Mouse (Mus musculus) left cerebral cortex, postnatal 10 days (tissue): ENCODE results near the gene Tmcc2. TPM values are rescaled to one million over a fixed set of nuclear protein-coding genes. Genes with fewer than 3 reads are reported as not detected.

ENCODE experiments used
- DNase-seq, 2 experiments: peaks; one replicate each; pipeline ENCODE4 v3.0.0; 2021 to 2022; ENCODE audit warnings: low spot score in 2 of 2, mixed read lengths in 1 of 2; ENCODE audit errors: extremely low spot score in 1 of 2
- intact Hi-C: fragments of 180-260 bp; cut with DNase I; formaldehyde crosslinking; loops from one replicate; pipeline ENCODE4 v1.15.1; 2025
- total RNA-seq, 2 experiments: library from RNA; stranded (reverse); gene quantifications; 2 replicates each; pipeline ENCODE4 v1.2.3; 2021

Gene Tmcc2
- total RNA-seq, 2 experiments from 2014 or later, result 141 to 143 TPM

- intact Hi-C loops, result no loop called here
- DNase-seq, result no peak
Observed at GRCm38 (mm10) chr1:132396705-132397104, 5.6 kb upstream of the Tmcc2 start.

- DNase-seq, result no peak
Observed at GRCm38 (mm10) chr1:132392872-132393271, 1.8 kb upstream of the Tmcc2 start.

GRCm38 (mm10) chr1:132391580-132392022 lies 520 bp upstream of the Tmcc2 start:
- intact Hi-C loops, result loop anchor here (5.0 kb wide), 1 partner anchor 41 kb away; no protein-coding TSS in a partner anchor

More at GRCm38 (mm10) chr1:132392872-132393271, 1.8 kb upstream of the Tmcc2 start:
- intact Hi-C loops, result loop anchor here (5.0 kb wide), 1 partner anchor 39 kb away; no protein-coding TSS in a partner anchor

DNA sequence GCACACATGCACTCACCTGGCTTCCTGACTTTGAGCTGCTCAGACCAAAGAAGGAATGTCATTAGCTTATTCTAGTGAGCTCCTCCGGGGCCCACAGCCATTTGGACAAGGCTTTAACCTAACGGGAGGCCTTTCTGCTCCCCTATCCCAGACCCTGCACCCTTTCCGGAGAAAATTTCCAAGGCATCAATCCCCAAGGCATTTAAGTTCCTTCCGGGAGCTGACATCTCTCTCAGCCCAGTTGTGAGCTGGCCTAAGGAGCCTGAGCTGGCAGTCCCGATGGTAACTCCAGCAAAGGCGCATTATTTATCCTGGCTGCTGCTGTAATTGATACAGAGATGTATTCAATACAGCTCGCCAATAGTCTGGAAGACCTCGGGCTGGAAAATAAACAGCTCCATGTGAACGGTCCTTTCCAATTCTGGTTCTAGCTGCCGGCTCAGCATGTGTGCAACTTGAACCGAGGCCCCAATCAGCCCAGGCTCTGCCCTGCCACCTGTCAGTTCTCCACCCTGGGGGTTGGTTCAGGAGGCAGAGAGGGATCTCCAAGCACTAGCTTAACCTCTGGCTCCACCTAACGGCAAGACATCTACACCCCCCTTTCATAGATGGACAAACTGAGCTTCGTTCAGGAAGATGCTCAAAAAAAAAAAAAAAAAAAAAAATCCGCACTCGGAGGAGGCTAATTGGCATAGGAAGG lies 1.0 kb downstream of the Tmcc2 start:
- DNase-seq, result peak; percentile 57 to 60
- intact Hi-C loops, result loop anchor here (5.0 kb wide), 1 partner anchor 42 kb away; no protein-coding TSS in a partner anchor

More at GRCm38 (mm10) chr1:132391580-132392022, 520 bp upstream of the Tmcc2 start:
- DNase-seq, result peak; percentile 61 to 84

DNA sequence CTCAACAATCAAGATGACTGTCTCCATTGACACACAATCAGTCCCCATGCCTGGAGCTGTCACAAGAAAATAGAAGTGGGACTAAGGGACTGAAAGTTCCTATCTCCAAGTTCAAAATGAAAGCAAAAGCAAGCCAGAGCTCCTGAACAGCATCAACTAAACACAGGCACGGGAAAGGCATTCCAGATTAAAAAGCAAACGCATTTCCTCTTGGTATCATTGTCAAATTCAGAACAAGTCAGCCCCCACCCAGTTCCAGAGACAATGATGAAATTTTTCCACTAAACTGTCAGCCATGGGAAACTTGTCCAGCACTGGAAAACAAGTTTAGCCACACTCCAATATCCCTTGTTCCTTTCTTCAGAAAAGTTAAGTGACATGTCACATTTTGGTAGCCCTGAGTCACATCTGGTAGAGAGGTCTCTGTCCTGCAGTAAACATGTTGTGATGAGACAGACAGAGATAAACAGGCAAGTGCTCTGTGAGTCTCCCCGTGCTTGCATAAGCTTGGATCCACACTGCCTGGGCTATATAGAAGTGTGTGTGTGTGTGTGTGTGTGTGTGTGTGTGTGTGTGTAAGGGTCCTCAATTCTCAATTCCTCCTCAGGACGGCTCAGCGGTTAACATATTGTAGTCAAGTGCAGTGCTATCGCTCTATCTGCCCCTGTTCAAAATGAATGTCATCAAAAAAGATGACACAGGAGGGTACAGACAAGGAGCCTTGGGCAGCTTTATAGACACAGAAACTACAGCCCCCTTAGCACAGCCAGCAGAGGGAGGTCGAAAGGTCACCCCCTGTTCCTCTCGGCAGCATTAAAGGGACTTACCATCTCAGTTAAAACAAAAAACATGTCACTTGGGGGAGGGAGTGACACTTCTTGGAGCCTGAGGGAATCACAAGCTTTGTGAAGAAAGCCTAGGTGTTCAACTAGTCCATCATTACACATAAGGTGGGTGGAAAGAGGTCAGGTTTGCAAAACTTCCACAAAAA lies 2.0 kb downstream of the Tmcc2 start:
- intact Hi-C loops, result no loop called here
- no peak for DNase-seq

- no peak for DNase-seq
- intact Hi-C loops, result no loop called here
Observed at GRCm38 (mm10) chr1:132387943-132388342, 3.1 kb downstream of the Tmcc2 start.

GRCm38 (mm10) chr1:132386266-132386665 lies 4.8 kb downstream of the Tmcc2 start:
- intact Hi-C loops, result no loop called here
- no peak for DNase-seq

DNA sequence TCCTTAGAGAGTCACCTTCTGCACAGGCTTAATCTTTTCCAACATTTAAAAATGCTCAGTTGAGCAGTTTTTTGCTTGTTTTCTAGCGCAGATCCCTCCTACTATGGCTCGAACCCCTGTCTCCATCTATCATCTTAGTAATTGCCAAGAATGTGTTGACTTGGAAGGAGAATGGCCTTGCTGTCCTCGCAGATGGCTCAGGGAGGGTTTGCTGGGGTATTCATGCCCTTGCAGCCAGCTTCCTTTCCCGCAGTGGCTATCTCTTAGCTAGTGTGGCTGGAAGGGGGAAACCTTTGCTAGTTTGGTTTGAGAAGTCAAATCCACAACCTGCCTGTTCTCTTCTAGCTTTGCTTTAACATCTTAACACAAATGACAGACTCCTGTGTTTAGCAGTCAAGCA lies 5.4 kb downstream of the Tmcc2 start:
- intact Hi-C loops, result no loop called here
- no peak for DNase-seq

GRCm38 (mm10) chr1:132385266-132385665 lies 5.8 kb downstream of the Tmcc2 start:
- intact Hi-C loops, result no loop called here
- DNase-seq, result no peak

- DNase-seq, result no peak
- intact Hi-C loops, result no loop called here
Observed at GRCm38 (mm10) chr1:132384001-132384554, 7.0 kb downstream of the Tmcc2 start.

DNA sequence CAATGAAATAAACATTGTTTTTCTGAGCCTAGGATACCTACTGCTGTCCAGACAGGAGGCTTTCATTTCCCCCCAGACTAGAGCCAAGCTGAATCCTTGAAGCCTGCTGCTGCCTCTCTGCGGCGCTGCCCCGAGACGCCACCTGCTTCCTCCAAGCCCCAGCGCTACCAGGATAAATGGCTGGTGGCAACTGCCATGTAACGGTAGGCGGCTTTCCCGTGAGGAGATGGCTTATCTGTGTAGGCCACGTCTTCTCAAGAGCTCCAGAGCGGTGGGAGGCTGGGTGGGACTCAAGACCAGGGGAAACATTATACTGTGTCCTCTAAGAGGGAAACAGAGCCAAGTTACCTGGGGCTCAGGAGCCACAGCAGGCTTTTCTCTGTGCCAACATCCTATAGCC lies 9.2 kb downstream of the Tmcc2 start:
- no peak for DNase-seq
- intact Hi-C loops, result no loop called here

DNA sequence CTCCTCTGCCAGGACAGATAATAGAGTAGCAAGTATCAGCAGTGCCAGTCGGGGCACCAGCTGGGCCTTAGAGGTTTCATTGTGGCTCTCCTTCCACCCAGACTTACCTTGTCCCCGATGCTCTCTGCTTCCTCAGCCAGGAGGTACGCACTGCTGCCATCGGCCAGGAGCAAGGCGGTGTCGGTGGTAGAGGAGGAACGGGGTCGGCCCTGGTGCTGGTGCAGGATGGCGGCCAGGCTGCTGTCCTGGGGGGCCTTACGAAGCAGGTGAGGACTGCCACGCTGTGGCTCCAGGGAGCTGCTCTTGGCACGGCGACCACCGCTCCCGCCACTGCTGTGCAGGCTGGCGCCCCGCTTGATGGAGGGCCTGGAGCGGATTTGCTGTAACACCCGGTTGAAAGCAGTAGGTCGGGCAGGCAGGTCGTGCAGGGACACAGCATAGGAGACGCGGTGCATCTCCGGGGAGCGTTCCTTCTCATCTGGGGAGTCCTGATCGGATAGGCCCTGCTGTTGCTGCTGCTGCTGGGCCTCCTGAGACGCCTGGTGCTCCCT lies 10.5 kb downstream of the Tmcc2 start:
- intact Hi-C loops, result no loop called here
- DNase-seq, result no peak

GRCm38 (mm10) chr1:132377811-132378210 lies 13.3 kb downstream of the Tmcc2 start:
- no peak for DNase-seq
- intact Hi-C loops, result loop anchor here (10.0 kb wide), 1 partner anchor 217 kb away; no protein-coding TSS in a partner anchor

DNA sequence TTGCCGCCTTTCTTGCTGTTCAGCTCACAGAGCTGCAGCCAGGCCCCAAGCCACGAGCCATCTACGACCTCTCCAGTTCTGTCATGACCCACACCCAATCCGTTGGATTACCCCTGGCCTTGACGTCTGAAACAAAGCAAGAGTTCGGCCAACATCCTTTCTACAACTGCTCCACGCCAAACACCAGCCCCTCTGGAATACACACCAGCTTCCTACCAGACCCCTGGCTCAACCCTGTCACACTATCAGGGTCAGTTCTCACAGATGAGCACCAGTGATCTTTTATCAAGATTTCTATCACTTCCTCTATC lies 14.1 kb downstream of the Tmcc2 start:
- intact Hi-C loops, result loop anchor here (10.0 kb wide), 1 partner anchor 218 kb away; no protein-coding TSS in a partner anchor
- no peak for DNase-seq

DNA sequence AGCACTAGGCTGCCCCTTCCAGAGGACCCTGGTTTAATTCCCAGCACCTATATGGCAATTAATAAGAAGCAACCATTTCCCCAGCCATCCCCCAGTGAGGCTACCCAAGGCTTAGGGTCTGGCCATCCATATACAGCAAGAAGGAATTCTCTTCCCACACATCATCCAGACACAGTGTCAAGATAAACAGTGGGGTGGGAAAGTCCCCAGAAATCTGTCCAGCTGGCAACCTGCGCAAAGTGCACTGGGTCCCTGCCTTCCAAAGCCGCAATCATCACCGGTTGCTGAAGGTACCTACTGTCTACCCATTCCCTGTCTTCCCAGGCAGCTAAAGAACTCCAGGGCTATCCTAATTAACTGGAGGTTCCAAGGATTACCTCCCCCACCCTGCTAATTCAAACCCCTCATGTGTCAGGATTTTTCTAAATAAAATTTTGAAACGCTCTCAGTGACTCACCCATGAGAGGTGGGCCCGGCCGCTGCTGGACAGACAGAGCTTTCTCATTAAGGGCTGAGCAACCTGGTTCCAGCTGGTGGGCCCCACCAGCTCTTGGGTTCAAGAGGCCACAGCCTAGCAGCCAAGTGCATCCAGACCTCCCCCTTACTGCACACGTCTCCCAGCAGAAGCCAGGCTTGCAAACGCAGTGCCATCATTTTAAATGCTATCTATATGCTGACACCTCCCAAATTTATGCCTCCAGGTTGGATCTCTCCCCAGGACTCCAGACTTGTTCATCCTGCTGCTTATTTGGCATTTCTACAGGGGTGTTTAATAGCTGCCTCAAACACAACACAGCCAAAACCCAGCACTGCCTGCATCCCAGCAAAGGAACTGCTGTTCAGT lies 14.6 kb downstream of the Tmcc2 start:
- intact Hi-C loops, result loop anchor here (10.0 kb wide), 1 partner anchor 218 kb away; no protein-coding TSS in a partner anchor
- DNase-seq, result no peak

- DNase-seq, result no peak
- intact Hi-C loops, result loop anchor here (10.0 kb wide), 1 partner anchor 220 kb away; no protein-coding TSS in a partner anchor
Observed at GRCm38 (mm10) chr1:132375256-132375655, 15.8 kb downstream of the Tmcc2 start.

DNA sequence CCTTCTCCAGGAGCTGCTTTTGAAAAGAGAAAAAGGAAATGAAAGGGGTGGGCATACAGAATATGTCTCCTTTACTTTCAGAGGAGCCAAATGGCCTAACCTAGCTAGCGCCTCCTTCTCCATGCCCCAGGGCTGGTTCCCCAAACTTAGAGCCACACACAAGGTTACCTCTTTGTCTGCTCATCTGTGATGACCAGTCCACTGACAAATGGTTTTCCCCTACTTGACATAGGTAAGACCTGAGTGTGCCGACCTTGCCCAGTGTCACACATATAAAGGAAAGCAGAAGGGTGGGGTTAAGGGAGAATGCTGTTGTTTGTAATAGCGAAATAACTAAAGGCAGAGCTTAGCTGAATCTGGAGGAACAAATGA lies 16.2 kb downstream of the Tmcc2 start:
- DNase-seq, result no peak
- intact Hi-C loops, result loop anchor here (10.0 kb wide), 1 partner anchor 220 kb away; no protein-coding TSS in a partner anchor
